Mouse (Mus musculus) adrenal gland, postnatal 10 days (tissue): ENCODE data around the gene Coch. TPM values are rescaled to one million over a fixed set of nuclear protein-coding genes. Genes with fewer than 3 reads are reported as not detected.
"Not testable (repeated sequence)": the region's sequence is repeated elsewhere in the genome, so short reads cannot be mapped to it uniquely, and the experiment has no call there.

Source experiments
- DNase-seq: peaks from one replicate; pipeline ENCODE4 v3.0.0; 2021; ENCODE audit warnings: mixed read lengths
- total RNA-seq, 2 experiments: library from RNA; stranded (reverse); gene quantifications; 2 replicates each; pipeline ENCODE4 v1.2.3; 2021

Coch gene
- total RNA-seq, 2 experiments from 2014 or later: 0.33 to 2.1 TPM

- no peak for DNase-seq
These were observed 43.7 kb downstream of the Coch start for GRCm38 (mm10) chr12:51636689-51637470.

GRCm38 (mm10) chr12:51641871-51642270, 48.7 kb downstream of the Coch start:
- no peak for DNase-seq

- not testable (repeated sequence) for DNase-seq
These were observed 56.3 kb downstream of the Coch start for GRCm38 (mm10) chr12:51649401-51649800.

Other genes with a start within 250 kb of the Coch start
- 10 to 100 TPM; 10.7 to 13.8 TPM for gene G2e3, start 245.3 kb upstream of the Coch start, total RNA-seq
- gene Scfd1, start 215.8 kb upstream of the Coch start, total RNA-seq: 10 to 100 TPM; 55.9 to 60.7 TPM
- gene Ap4s1, start 97.7 kb downstream of the Coch start, total RNA-seq: 10 to 100 TPM; 20.6 to 26.4 TPM
- 10 to 100 TPM; 74.4 to 83.2 TPM for gene Strn3, start 98.6 kb downstream of the Coch start, total RNA-seq
- gene Hectd1, start 236.2 kb downstream of the Coch start, total RNA-seq: 10 to 100 TPM; 80.1 to 89.3 TPM